Mouse (Mus musculus) small intestine, adult 2 months (tissue): ENCODE measurements around the gene Dtx2. TPM values are rescaled to one million over a fixed set of nuclear protein-coding genes. Genes with fewer than 3 reads are reported as not detected.
"Not testable (repeated sequence)": the region's sequence is repeated elsewhere in the genome, so short reads cannot be mapped to it uniquely, and the experiment has no call there.

Experiments used
- H3K27ac ChIP-seq: fragments of 200-500 bp; 2 replicates; pipeline ENCODE4 v1.5.1; 2012; ENCODE audit warnings: low read depth, low read length, control low read depth, inconsistent platforms; ENCODE audit not compliant: insufficient read depth
- H3K27me3 ChIP-seq: fragments of 200-500 bp; 2 replicates; pipeline ENCODE4 v1.6.1; 2012; ENCODE audit warnings: mild to moderate bottlenecking, moderate library complexity, low read length, inconsistent platforms; ENCODE audit not compliant: control insufficient read depth, insufficient read depth
- H3K36me3 ChIP-seq: fragments of 200-500 bp; 2 replicates; pipeline ENCODE4 v1.6.1; 2012; ENCODE audit warnings: mild to moderate bottlenecking, low read length, control low read depth, inconsistent platforms; ENCODE audit not compliant: control insufficient read depth, insufficient read depth
- H3K4me1 ChIP-seq: fragments of 200-500 bp; 2 replicates; pipeline ENCODE4 v1.6.1; 2012; ENCODE audit warnings: low read length, inconsistent platforms, mixed read lengths; ENCODE audit not compliant: control insufficient read depth, insufficient read depth, insufficient read length
- H3K4me3 ChIP-seq: fragments of 200-500 bp; 2 replicates; pipeline ENCODE4 v1.5.1; 2012; ENCODE audit warnings: low read depth, mild to moderate bottlenecking, control low read depth, inconsistent platforms, low read length, moderate library complexity
- CTCF ChIP-seq: fragments of 200-500 bp; IDR thresholded peaks from 2 replicates; pipeline ENCODE4 v1.5.1; 2012; ENCODE audit warnings: low read depth, mild to moderate bottlenecking, control low read depth, inconsistent platforms, low read length, moderate library complexity, mixed read lengths; ENCODE audit not compliant: insufficient replicate concordance, insufficient read length; ENCODE audit errors: extremely low read depth
- POLR2A ChIP-seq: fragments of 200-500 bp; IDR thresholded peaks from 2 replicates; pipeline ENCODE4 v1.6.1; 2012; ENCODE audit warnings: low read depth, mild to moderate bottlenecking, control low read depth, inconsistent platforms, low read length, moderate library complexity
- WGBS: fragments of 180-500 bp; shearing (Covaris S2); methylation state at CpG from one replicate; pipeline ENCODE4 v1.1.7; 2018; 5-methylcytosine and 5-hydroxymethylcytosine counted together
- polyA plus RNA-seq: library from polyadenylated mRNA; depleted of rRNA; stranded (reverse); fragments of >200 nt; gene quantifications from 2 replicates; pipeline ENCODE4 v1.2.3, GENCODE M21; 2012

Gene Dtx2
- polyA plus RNA-seq, 1 experiment: 17.6 TPM

DNA sequence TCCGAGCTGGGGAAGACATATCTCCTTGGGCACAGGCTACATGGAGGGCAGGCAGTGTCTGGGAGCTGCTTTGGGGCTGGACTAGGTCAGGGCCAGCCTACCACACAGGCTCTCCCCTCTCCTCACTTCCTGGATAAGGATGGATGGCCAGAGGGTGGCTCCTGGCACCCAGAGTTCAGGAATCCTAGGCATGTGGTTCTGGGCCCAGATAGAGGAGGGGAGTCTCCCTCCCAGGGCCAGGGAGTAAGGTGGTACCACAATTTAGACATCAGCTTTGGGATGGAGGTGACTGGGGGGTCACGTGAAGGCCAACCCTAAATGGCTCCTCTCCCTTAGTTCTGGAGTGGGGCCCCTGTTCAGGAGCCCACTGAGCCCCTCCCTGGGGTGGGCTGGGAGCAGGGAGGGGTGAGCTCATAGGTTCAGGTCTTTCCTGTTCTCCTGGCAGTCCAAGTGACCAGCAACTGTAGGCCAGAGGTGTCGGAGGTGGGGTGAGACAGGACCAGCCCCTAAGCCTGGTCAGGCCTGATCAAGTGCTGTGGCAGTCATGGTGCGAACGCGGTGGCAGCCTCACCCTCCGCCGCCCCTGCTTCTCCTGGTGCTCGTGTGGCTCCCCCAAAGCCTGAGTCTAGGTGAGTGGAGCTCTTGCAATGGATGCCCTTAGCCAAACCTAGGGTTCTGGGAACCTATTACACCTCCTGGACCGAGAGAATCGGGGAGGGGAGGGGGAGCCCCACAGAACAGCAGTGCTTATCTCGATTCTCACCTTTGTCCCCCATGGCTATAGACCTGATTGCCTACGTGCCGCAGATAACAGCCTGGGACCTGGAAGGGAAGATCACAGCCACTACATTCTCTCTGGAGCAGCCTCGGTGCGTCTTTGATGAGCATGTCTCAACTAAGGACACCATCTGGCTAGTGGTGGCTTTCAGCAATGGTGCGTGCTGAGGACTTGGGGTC is 43.9 kb downstream of the Dtx2 start, which contains the start of gene Upk3b:
Gene Upk3b (plus strand): TSS at position 239 of the 957 bp plus-strand sequence.
- peaks cover 9% of the 10 kb centered on the region for H3K4me1 ChIP-seq
- no peak within 1 kb of the TSS for H3K27ac ChIP-seq
- no peak within 1 kb of the TSS for H3K4me3 ChIP-seq
- TF ChIP-seq CTCF (no peak), POLR2A (no peak)
- no peaks in the 10 kb centered on the region for H3K36me3 ChIP-seq
- WGBS: 33% methylated on average over 17 of the region's 17 CpGs
- H3K27me3 ChIP-seq: no peaks in the 10 kb centered on the region

DNA sequence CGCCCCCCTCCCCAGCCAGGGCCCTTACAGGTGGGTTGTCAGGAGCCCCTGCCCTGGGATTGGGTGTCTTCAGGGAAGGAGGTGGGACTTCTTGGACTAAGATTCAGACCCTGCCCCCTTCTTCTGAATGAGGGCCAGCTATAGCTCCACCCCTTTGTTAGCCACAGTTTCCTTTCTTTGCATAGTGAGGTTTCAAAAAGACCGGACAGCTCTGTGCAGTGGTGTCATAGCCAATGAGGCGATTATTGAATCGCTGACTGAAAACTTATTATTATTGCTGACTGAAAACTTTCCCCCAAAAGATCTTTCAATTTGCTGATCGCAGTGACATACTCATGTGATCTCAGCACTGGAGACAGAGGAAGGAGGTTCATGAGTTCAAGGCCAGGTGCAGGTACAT is 45.6 kb downstream of the Dtx2 start:
- Histone ChIP-seq H3K36me3 (no peaks in the 10 kb centered on the region), H3K4me1 (peaks cover 9% of the 10 kb centered on the region), H3K27me3 (no peaks in the 10 kb centered on the region), H3K4me3 (no peak overlapping the region), H3K27ac (no peak overlapping the region)
- no peak for TF ChIP-seq POLR2A
- TF ChIP-seq CTCF: no peak
- WGBS: 62% methylated on average over 5 of the region's 5 CpGs

DNA sequence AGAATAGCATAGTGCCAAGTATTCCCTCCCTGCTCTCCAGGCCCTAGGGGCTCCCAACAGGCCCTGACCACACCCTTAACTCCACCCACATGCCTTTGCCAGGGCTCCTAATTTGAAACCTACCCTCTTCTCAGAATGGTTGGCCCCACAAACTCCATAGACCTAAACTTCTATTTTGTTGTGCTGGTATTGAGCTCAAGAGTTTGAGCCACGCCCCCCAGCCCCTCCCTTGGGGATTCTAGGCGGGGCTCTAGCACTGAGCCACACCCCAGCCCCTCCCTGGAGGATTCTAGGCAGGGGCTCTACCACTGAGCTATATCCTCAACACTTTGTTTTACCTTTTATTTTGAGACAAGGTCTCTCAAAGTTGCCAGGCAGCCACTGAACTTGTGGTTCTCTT is 46.7 kb downstream of the Dtx2 start:
- Histone ChIP-seq H3K27ac (no peak overlapping the region), H3K36me3 (no peaks in the 10 kb centered on the region), H3K27me3 (no peaks in the 10 kb centered on the region), H3K4me1 (peaks cover 9% of the 10 kb centered on the region), H3K4me3 (no peak overlapping the region)
- TF ChIP-seq POLR2A: no peak
- TF ChIP-seq CTCF: no peak
- 49% methylated on average over 2 of the region's 2 CpGs for WGBS

DNA sequence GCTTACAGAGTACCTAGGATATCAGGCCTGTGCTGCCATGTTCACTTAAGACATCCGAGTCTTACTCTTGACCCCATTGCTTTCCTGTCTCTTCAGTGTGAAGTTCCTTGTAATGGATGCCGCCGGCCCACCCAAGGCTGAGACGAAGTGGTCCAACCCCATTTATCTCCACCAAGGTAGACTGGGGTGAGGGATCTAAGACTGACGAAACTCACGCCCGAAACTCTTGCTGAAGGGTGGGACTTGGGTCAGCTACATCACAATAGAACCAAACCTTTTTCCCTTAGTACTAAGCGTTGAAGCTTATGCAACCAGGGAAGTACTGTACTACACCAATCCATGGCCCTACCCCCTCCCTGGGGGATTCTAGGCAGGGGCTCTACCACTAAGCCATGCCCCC is 47.1 kb downstream of the Dtx2 start:
- H3K36me3 ChIP-seq: no peaks in the 10 kb centered on the region
- H3K27ac ChIP-seq: no peak overlapping the region
- TF ChIP-seq POLR2A (no peak), CTCF (no peak)
- H3K27me3 ChIP-seq: no peaks in the 10 kb centered on the region
- no peak overlapping the region for H3K4me3 ChIP-seq
- WGBS: 92% methylated on average over 8 of the region's 8 CpGs
- peaks cover 9% of the 10 kb centered on the region for H3K4me1 ChIP-seq

DNA sequence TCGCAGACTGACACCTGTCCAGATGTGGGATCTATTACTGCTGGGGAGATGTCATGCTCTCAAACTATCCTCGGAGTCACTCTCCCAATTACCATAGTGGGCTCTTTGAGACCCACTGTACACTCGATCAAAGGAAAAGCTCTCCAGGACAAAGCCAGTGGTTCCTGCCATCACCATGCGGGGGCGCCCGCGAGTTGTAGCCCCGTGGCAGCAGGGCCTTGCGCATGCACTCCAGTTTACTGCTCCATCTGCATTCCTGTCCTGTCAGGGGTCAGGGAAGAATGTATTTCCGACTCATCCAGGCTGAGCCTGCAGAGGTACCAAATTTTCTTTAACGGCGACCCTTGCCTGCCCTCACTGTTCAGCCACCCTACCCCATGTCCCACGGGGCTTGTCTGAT is 50.3 kb downstream of the Dtx2 start:
- Histone ChIP-seq H3K4me3 (no peak overlapping the region), H3K4me1 (peaks cover 2% of the 10 kb centered on the region; the same call in 1 of the 2 replicates), H3K36me3 (no peaks in the 10 kb centered on the region), H3K27ac (no peak overlapping the region), H3K27me3 (no peaks in the 10 kb centered on the region)
- no peak for TF ChIP-seq CTCF
- no peak for TF ChIP-seq POLR2A
- 67% methylated on average over 13 of the region's 13 CpGs for WGBS

DNA sequence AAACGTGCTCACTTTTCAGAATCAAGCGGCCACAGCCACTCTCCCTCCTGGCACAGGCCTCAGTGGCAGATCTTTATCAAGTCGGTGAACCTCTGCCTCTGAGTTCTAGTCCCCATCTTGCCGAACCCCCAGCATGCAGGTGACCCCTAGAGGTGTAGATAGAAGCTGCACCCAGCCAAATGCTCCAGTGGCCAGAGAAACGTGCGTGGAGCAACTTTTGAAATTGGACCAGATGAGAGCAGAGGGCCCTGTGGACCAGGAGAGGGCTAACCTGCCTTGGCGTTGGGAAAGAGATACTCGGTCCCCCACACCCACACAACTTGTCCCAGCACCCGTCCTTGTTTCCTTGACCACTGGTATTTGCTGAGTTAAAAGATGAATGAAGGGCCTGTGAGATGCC is 50.8 kb downstream of the Dtx2 start:
- no peaks in the 10 kb centered on the region for H3K36me3 ChIP-seq
- H3K4me3 ChIP-seq: no peak overlapping the region
- H3K4me1 ChIP-seq: no peaks in the 10 kb centered on the region; the same call in 1 of the 2 replicates
- TF ChIP-seq POLR2A (no peak), CTCF (peak; percentile 48; the same call in 1 of the 2 replicates)
- no peak overlapping the region for H3K27ac ChIP-seq
- H3K27me3 ChIP-seq: no peaks in the 10 kb centered on the region
- 30% methylated on average over 9 of the region's 9 CpGs for WGBS

DNA sequence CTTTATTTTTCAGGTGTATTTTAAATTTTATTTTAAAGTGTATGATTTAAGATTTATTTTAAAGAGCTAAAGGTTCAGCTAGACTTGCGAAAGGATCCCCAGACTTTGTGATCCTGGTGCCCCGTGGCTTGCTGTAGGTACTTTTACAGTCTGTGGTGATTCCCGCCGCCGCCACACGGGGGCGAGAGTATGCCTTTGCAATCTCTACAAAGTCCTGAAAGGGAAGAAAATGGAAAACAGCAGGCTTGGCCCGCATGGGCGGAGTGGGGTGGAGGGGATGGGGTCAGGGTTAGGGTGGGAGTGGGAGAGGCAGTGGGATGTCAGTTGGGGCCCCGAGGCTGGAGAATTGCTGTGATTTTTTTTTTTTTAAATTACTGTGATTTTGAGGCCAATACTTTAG is 51.4 kb downstream of the Dtx2 start:
- no peaks in the 10 kb centered on the region for H3K27me3 ChIP-seq

DNA sequence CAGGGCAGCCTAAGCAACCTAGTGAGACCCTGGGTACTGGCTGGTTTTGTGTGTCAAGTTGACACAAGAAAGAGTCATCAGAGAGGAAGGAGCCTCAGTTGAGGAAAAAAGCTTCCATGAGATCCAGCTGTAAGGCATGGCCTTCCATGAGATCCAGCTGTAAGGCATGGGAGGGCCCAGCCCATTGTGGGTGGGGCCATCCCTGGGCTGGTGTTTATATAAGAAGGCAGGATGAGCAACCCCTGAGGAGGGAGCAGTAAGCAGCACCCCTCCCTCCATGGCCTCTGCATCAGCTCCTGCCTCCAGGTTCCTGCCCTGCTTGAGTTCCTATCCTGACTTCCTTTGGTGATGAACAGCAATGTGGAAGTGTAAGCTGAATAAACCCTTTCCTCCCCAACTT is 53.9 kb downstream of the Dtx2 start:
- not testable (repeated sequence) for H3K4me3 ChIP-seq, H3K27ac ChIP-seq, H3K27me3 ChIP-seq, H3K36me3 ChIP-seq, H3K4me1 ChIP-seq

More for the DNA sequence above, 51.4 kb downstream of the Dtx2 start:
- H3K27ac ChIP-seq: no peak overlapping the region
- no peak overlapping the region for H3K4me3 ChIP-seq
- H3K36me3 ChIP-seq: no peaks in the 10 kb centered on the region
- TF ChIP-seq POLR2A (no peak), CTCF (peak; percentile 88; the same call in 1 of the 2 replicates)
- H3K4me1 ChIP-seq: no peaks in the 10 kb centered on the region; the same call in 1 of the 2 replicates
- 2% methylated on average over 10 of the region's 10 CpGs for WGBS
